Mouse (Mus musculus): ENCODE results near the gene Gas7. TPM values are rescaled to one million over a fixed set of nuclear protein-coding genes. Genes with fewer than 3 reads are reported as not detected.

Gene Gas7
- polyA plus RNA-seq, 1 experiment from 2014 or later: 75.1 TPM

- H3K4me2 ChIP-seq (ENCODE audit: low read length): no peak overlapping the region
- no peaks in the 10 kb centered on the region for H3K36me3 ChIP-seq (ENCODE audit: control insufficient read depth, insufficient read depth)
- H3K27me3 ChIP-seq (replicated peaks; ENCODE audit: control insufficient read depth, insufficient read depth, low read length): no peaks in the 10 kb centered on the region
- 56% methylated on average over 13 of the region's 13 CpGs for WGBS
- no peak overlapping the region for H3K4me3 ChIP-seq (replicated peaks; ENCODE audit: low read length)
- no peaks in the 10 kb centered on the region for H3K9me3 ChIP-seq (ENCODE audit: control insufficient read depth, low read length)
- H3K27ac ChIP-seq (ENCODE audit: low read length): peak overlapping the region; percentile 39; the same call in 1 of the 2 replicates
- H3K9ac ChIP-seq (replicated peaks; ENCODE audit: low read depth, low read length): no peak overlapping the region
- H3K4me1 ChIP-seq (replicated peaks; ENCODE audit: control insufficient read depth, insufficient read depth, low read length): peaks cover 13% of the 10 kb centered on the region
- peak; percentile 85 for ATAC-seq
Observed at GRCm38 (mm10) chr11:67667531-67668332, 212.5 kb downstream of the Gas7 start.

GRCm38 (mm10) chr11:67668460-67669007 lies 213.3 kb downstream of the Gas7 start:
- H3K4me1 ChIP-seq (replicated peaks; ENCODE audit: control insufficient read depth, insufficient read depth, low read length): peaks cover 13% of the 10 kb centered on the region
- no peak for ATAC-seq
- no peaks in the 10 kb centered on the region for H3K36me3 ChIP-seq (ENCODE audit: control insufficient read depth, insufficient read depth)
- no peaks in the 10 kb centered on the region for H3K9me3 ChIP-seq (ENCODE audit: control insufficient read depth, low read length)
- H3K9ac ChIP-seq (replicated peaks; ENCODE audit: low read depth, low read length): no peak overlapping the region
- no peaks in the 10 kb centered on the region for H3K27me3 ChIP-seq (replicated peaks; ENCODE audit: control insufficient read depth, insufficient read depth, low read length)
- H3K27ac ChIP-seq (ENCODE audit: low read length): no peak overlapping the region
- H3K4me2 ChIP-seq (ENCODE audit: low read length): no peak overlapping the region
- WGBS: 76% methylated on average over 3 of the region's 3 CpGs
- H3K4me3 ChIP-seq (replicated peaks; ENCODE audit: low read length): no peak overlapping the region

GRCm38 (mm10) chr11:67670031-67670430 lies 214.8 kb downstream of the Gas7 start:
- Histone ChIP-seq H3K27me3 (replicated peaks; ENCODE audit: control insufficient read depth, insufficient read depth, low read length) (no peaks in the 10 kb centered on the region), H3K9ac (replicated peaks; ENCODE audit: low read depth, low read length) (no peak overlapping the region), H3K4me1 (replicated peaks; ENCODE audit: control insufficient read depth, insufficient read depth, low read length) (peaks cover 13% of the 10 kb centered on the region), H3K27ac (ENCODE audit: low read length) (no peak overlapping the region), H3K9me3 (ENCODE audit: control insufficient read depth, low read length) (no peaks in the 10 kb centered on the region), H3K4me2 (ENCODE audit: low read length) (no peak overlapping the region), H3K4me3 (replicated peaks; ENCODE audit: low read length) (no peak overlapping the region), H3K36me3 (ENCODE audit: control insufficient read depth, insufficient read depth) (no peaks in the 10 kb centered on the region)
- WGBS: over 99% methylated on average over 6 of the region's 6 CpGs
- no peak for ATAC-seq

- no peak for ATAC-seq
- WGBS: 80% methylated on average over 5 of the region's 5 CpGs
Observed at GRCm38 (mm10) chr11:67672140-67672539, 216.9 kb downstream of the Gas7 start.

GRCm38 (mm10) chr11:67675562-67676540 lies 220.6 kb downstream of the Gas7 start:
- Histone ChIP-seq H3K9ac (replicated peaks; ENCODE audit: low read depth, low read length) (no peak overlapping the region), H3K27me3 (replicated peaks; ENCODE audit: control insufficient read depth, insufficient read depth, low read length) (no peaks in the 10 kb centered on the region), H3K4me3 (replicated peaks; ENCODE audit: low read length) (no peak overlapping the region), H3K4me1 (replicated peaks; ENCODE audit: control insufficient read depth, insufficient read depth, low read length) (no peaks in the 10 kb centered on the region), H3K27ac (ENCODE audit: low read length) (no peak overlapping the region), H3K9me3 (ENCODE audit: control insufficient read depth, low read length) (no peaks in the 10 kb centered on the region), H3K4me2 (ENCODE audit: low read length) (no peak overlapping the region), H3K36me3 (ENCODE audit: control insufficient read depth, insufficient read depth) (no peaks in the 10 kb centered on the region)
- 63% methylated on average over 12 of the region's 12 CpGs for WGBS
- peak; percentile 85 for ATAC-seq

More at GRCm38 (mm10) chr11:67672140-67672539, 216.9 kb downstream of the Gas7 start:
- no peaks in the 10 kb centered on the region for H3K36me3 ChIP-seq (ENCODE audit: control insufficient read depth, insufficient read depth)
- no peak overlapping the region for H3K9ac ChIP-seq (replicated peaks; ENCODE audit: low read depth, low read length)
- no peaks in the 10 kb centered on the region for H3K27me3 ChIP-seq (replicated peaks; ENCODE audit: control insufficient read depth, insufficient read depth, low read length)
- H3K4me1 ChIP-seq (replicated peaks; ENCODE audit: control insufficient read depth, insufficient read depth, low read length): peaks cover 13% of the 10 kb centered on the region
- H3K9me3 ChIP-seq (ENCODE audit: control insufficient read depth, low read length): no peaks in the 10 kb centered on the region
- H3K4me3 ChIP-seq (replicated peaks; ENCODE audit: low read length): no peak overlapping the region
- no peak overlapping the region for H3K27ac ChIP-seq (ENCODE audit: low read length)
- no peak overlapping the region for H3K4me2 ChIP-seq (ENCODE audit: low read length)

GRCm38 (mm10) chr11:67679300-67679699 lies 224.1 kb downstream of the Gas7 start:
- ATAC-seq: no peak
- Histone ChIP-seq H3K9me3 (ENCODE audit: control insufficient read depth, low read length) (no peaks in the 10 kb centered on the region), H3K4me2 (ENCODE audit: low read length) (no peak overlapping the region), H3K36me3 (ENCODE audit: control insufficient read depth, insufficient read depth) (no peaks in the 10 kb centered on the region), H3K27ac (ENCODE audit: low read length) (no peak overlapping the region), H3K9ac (replicated peaks; ENCODE audit: low read depth, low read length) (no peak overlapping the region), H3K4me1 (replicated peaks; ENCODE audit: control insufficient read depth, insufficient read depth, low read length) (no peaks in the 10 kb centered on the region), H3K4me3 (replicated peaks; ENCODE audit: low read length) (no peak overlapping the region), H3K27me3 (replicated peaks; ENCODE audit: control insufficient read depth, insufficient read depth, low read length) (no peaks in the 10 kb centered on the region)
- 75% methylated on average over 5 of the region's 5 CpGs for WGBS

GRCm38 (mm10) chr11:67679930-67680329 lies 224.7 kb downstream of the Gas7 start:
- H3K4me3 ChIP-seq (replicated peaks; ENCODE audit: low read length): no peak overlapping the region
- 79% methylated on average over 2 of the region's 2 CpGs for WGBS
- no peak overlapping the region for H3K4me2 ChIP-seq (ENCODE audit: low read length)
- no peaks in the 10 kb centered on the region for H3K27me3 ChIP-seq (replicated peaks; ENCODE audit: control insufficient read depth, insufficient read depth, low read length)
- H3K27ac ChIP-seq (ENCODE audit: low read length): no peak overlapping the region
- no peaks in the 10 kb centered on the region for H3K9me3 ChIP-seq (ENCODE audit: control insufficient read depth, low read length)
- H3K36me3 ChIP-seq (ENCODE audit: control insufficient read depth, insufficient read depth): no peaks in the 10 kb centered on the region
- H3K4me1 ChIP-seq (replicated peaks; ENCODE audit: control insufficient read depth, insufficient read depth, low read length): no peaks in the 10 kb centered on the region
- no peak for ATAC-seq
- H3K9ac ChIP-seq (replicated peaks; ENCODE audit: low read depth, low read length): no peak overlapping the region

- Histone ChIP-seq H3K4me3 (replicated peaks; ENCODE audit: low read length) (no peak overlapping the region), H3K9me3 (ENCODE audit: control insufficient read depth, low read length) (no peaks in the 10 kb centered on the region), H3K4me2 (ENCODE audit: low read length) (no peak overlapping the region), H3K4me1 (replicated peaks; ENCODE audit: control insufficient read depth, insufficient read depth, low read length) (0 out of 2 replicates have a peak, but pooled peaks cover 7% of the 10 kb centered on the region), H3K36me3 (ENCODE audit: control insufficient read depth, insufficient read depth) (no peaks in the 10 kb centered on the region), H3K9ac (replicated peaks; ENCODE audit: low read depth, low read length) (no peak overlapping the region), H3K27ac (ENCODE audit: low read length) (no peak overlapping the region), H3K27me3 (replicated peaks; ENCODE audit: control insufficient read depth, insufficient read depth, low read length) (no peaks in the 10 kb centered on the region)
- 76% methylated on average over 3 of the region's 3 CpGs for WGBS
- no peak for ATAC-seq
Observed at GRCm38 (mm10) chr11:67681871-67682270, 226.6 kb downstream of the Gas7 start.

GRCm38 (mm10) chr11:67686109-67686508 lies 230.9 kb downstream of the Gas7 start:
- H3K4me2 ChIP-seq (ENCODE audit: low read length): no peak overlapping the region

More at GRCm38 (mm10) chr11:67686109-67686508, 230.9 kb downstream of the Gas7 start:
- Histone ChIP-seq H3K4me3 (replicated peaks; ENCODE audit: low read length) (no peak overlapping the region), H3K27me3 (replicated peaks; ENCODE audit: control insufficient read depth, insufficient read depth, low read length) (no peaks in the 10 kb centered on the region), H3K27ac (ENCODE audit: low read length) (0 out of 2 replicates have a peak overlapping the region, but pooled peaks have one; percentile 35), H3K9me3 (ENCODE audit: control insufficient read depth, low read length) (no peaks in the 10 kb centered on the region), H3K4me1 (replicated peaks; ENCODE audit: control insufficient read depth, insufficient read depth, low read length) (0 out of 2 replicates have a peak, but pooled peaks cover 7% of the 10 kb centered on the region), H3K9ac (replicated peaks; ENCODE audit: low read depth, low read length) (no peak overlapping the region), H3K36me3 (ENCODE audit: control insufficient read depth, insufficient read depth) (no peaks in the 10 kb centered on the region)
- WGBS: 47% methylated on average over 2 of the region's 2 CpGs
- ATAC-seq: 0 out of 2 replicates have a peak, but pooled peaks have one; percentile 54
